Mouse (Mus musculus) kidney, embryonic 14.5 days (tissue): Measurements from ENCODE around the gene Tor1b. TPM values are rescaled to one million over a fixed set of nuclear protein-coding genes. Genes with fewer than 3 reads are reported as not detected.

ENCODE experiments used
- ATAC-seq: fragments of 200-750 bp; cut with Nextera tagmentation; 2 replicates; pipeline ENCODE4 v1.8.0; 2017; ENCODE audit warnings: moderate number of reproducible peaks, mild to moderate bottlenecking, moderate TSS enrichment, moderate library complexity; ENCODE audit not compliant: low FRiP score, low TSS enrichment
- H3K27ac ChIP-seq: fragments of 300-500 bp; sonication (generic); 2 replicates; pipeline ENCODE4 v1.5.1; 2014; ENCODE audit warnings: low read depth, mild to moderate bottlenecking, low read length, moderate library complexity, mixed read lengths
- H3K27me3 ChIP-seq: fragments of 300-500 bp; sonication (generic); 2 replicates; pipeline ENCODE4 v1.6.1; 2014; ENCODE audit warnings: mild to moderate bottlenecking, low read length; ENCODE audit not compliant: control insufficient read depth, insufficient read depth
- H3K36me3 ChIP-seq: fragments of 300-500 bp; sonication (generic); 2 replicates; pipeline ENCODE4 v1.6.1; 2014; ENCODE audit warnings: low read length, mixed read lengths; ENCODE audit not compliant: control insufficient read depth, insufficient read depth
- H3K4me1 ChIP-seq: fragments of 300-500 bp; sonication (generic); 2 replicates; pipeline ENCODE4 v1.6.1; 2014; ENCODE audit warnings: low read length, mixed read lengths; ENCODE audit not compliant: control insufficient read depth, insufficient read depth
- H3K4me2 ChIP-seq: fragments of 300-500 bp; sonication (generic); replicated peaks from 2 replicates; pipeline ENCODE4 v1.6.1; 2014; ENCODE audit warnings: low read depth, mild to moderate bottlenecking, low read length
- H3K4me3 ChIP-seq: fragments of 300-500 bp; sonication (generic); 2 replicates; pipeline ENCODE4 v1.5.1; 2014; ENCODE audit warnings: mild to moderate bottlenecking, low read length
- H3K9ac ChIP-seq: fragments of 300-500 bp; sonication (generic); 2 replicates; pipeline ENCODE4 v1.6.1; 2014; ENCODE audit warnings: low read depth, mild to moderate bottlenecking, low read length, moderate library complexity
- H3K9me3 ChIP-seq: fragments of 300-500 bp; sonication (generic); 2 replicates; pipeline ENCODE4 v1.6.1; 2016; ENCODE audit warnings: low read length; ENCODE audit not compliant: control insufficient read depth
- WGBS: fragments of 180-500 bp; shearing (Covaris S2); extraction: QIAGEN DNeasy Blood & Tissue Kit; methylation state at CpG from one replicate; pipeline ENCODE4 v1.1.7; 2014; 5-methylcytosine and 5-hydroxymethylcytosine counted together
- polyA plus RNA-seq: library from polyadenylated mRNA; unstranded; fragments of >200 nt; fragmentation: Nextera tagmentation; extraction: Ambion mirVana; gene quantifications from 2 replicates; pipeline ENCODE4 v1.2.1, GENCODE M21; 2014

Gene Tor1b
- polyA plus RNA-seq, 1 experiment from 2014 or later, result 39.3 TPM

GRCm38 (mm10) chr2:31007208-31007607 is 54.4 kb downstream of the Tor1b start:
- H3K9ac ChIP-seq, result no peak overlapping the region
- no peak for ATAC-seq
- H3K4me3 ChIP-seq, result no peak overlapping the region
- 88% methylated on average over 5 of the region's 5 CpGs for WGBS
- no peak overlapping the region for H3K4me2 ChIP-seq
- H3K4me1 ChIP-seq, result no peaks in the 10 kb centered on the region
- H3K9me3 ChIP-seq, result no peaks in the 10 kb centered on the region
- no peak overlapping the region for H3K27ac ChIP-seq
- no peaks in the 10 kb centered on the region for H3K27me3 ChIP-seq
- peaks cover 10% of the 10 kb centered on the region; the same call in 1 of the 2 replicates for H3K36me3 ChIP-seq

Other genes starting within 250 kb of the Tor1b start
- 3.8 and 4.2 TPM in 2 replicates for gene 1700001O22Rik, start 149.3 kb upstream of the Tor1b start, polyA plus RNA-seq
- gene Ntmt1, start 145.1 kb upstream of the Tor1b start, polyA plus RNA-seq, result 95.6 and 101 TPM in 2 replicates
- gene Asb6, start 122.6 kb upstream of the Tor1b start, polyA plus RNA-seq, result 29.7 and 33.3 TPM in 2 replicates
- 15.3 and 20.1 TPM in 2 replicates for gene Prrx2, start 118.0 kb upstream of the Tor1b start, polyA plus RNA-seq
- 6.1 and 7.2 TPM in 2 replicates for gene Ptges, start 23.1 kb upstream of the Tor1b start, polyA plus RNA-seq
- 71.8 and 80.6 TPM in 2 replicates for gene Tor1a, start 15.0 kb downstream of the Tor1b start, polyA plus RNA-seq
- gene BC005624, start 29.2 kb downstream of the Tor1b start, polyA plus RNA-seq, result 48.7 and 52.7 TPM in 2 replicates
- 8.7 and 12.5 TPM in 2 replicates for gene Usp20, start 29.3 kb downstream of the Tor1b start, polyA plus RNA-seq
- 12.2 and 24.1 TPM in 2 replicates for gene Fnbp1, start 189.0 kb downstream of the Tor1b start, polyA plus RNA-seq
- gene Gpr107, start 199.4 kb downstream of the Tor1b start, polyA plus RNA-seq, result 26.6 and 27.5 TPM in 2 replicates